Mouse (Mus musculus) ES-Bruce4 (cell line): ENCODE results near the gene Cyp4f40. TPM values are rescaled to one million over a fixed set of nuclear protein-coding genes. Genes with fewer than 3 reads are reported as not detected.
A peak's percentile ranks its signal among the peaks of the same experiment; 100 is the strongest.
"Not testable (repeated sequence)": the region's sequence is repeated elsewhere in the genome, so short reads cannot be mapped to it uniquely, and the experiment has no call there.

ENCODE experiments used
- H3K27ac ChIP-seq: 2 replicates; pipeline ENCODE4 v1.5.1; 2012; ENCODE audit warnings: low read length, inconsistent platforms; ENCODE audit not compliant: insufficient read depth
- H3K27me3 ChIP-seq: 2 replicates; pipeline ENCODE4 v1.6.1; 2012; ENCODE audit warnings: mild to moderate bottlenecking, low read length, inconsistent platforms; ENCODE audit not compliant: control insufficient read depth, poor library complexity, insufficient read depth, severe bottlenecking
- H3K36me3 ChIP-seq: 2 replicates; pipeline ENCODE4 v1.6.1; 2012; ENCODE audit warnings: inconsistent platforms, mild to moderate bottlenecking, low read length, moderate library complexity; ENCODE audit not compliant: control insufficient read depth, poor library complexity, insufficient read depth, severe bottlenecking
- H3K4me1 ChIP-seq: one replicate; pipeline ENCODE4 v1.8.1; 2011; ENCODE audit warnings: low read length; ENCODE audit not compliant: control insufficient read depth, insufficient read depth
- H3K4me3 ChIP-seq: 2 replicates; pipeline ENCODE4 v1.5.1; 2011; ENCODE audit warnings: low read depth, mild to moderate bottlenecking, low read length
- H3K9ac ChIP-seq: 2 replicates; pipeline ENCODE4 v1.6.1; 2012; ENCODE audit warnings: low read depth, mild to moderate bottlenecking, inconsistent platforms; ENCODE audit not compliant: poor library complexity, severe bottlenecking
- H3K9me3 ChIP-seq: replicated peaks from 2 replicates; pipeline ENCODE4 v1.6.1; 2012; ENCODE audit warnings: mild to moderate bottlenecking, low read length, inconsistent platforms; ENCODE audit not compliant: control insufficient read depth, poor library complexity, insufficient read depth, severe bottlenecking
- CTCF ChIP-seq: IDR thresholded peaks from one replicate; pipeline ENCODE4 v1.8.1; 2011; ENCODE audit warnings: low read depth, low read length
- EP300 ChIP-seq: IDR thresholded peaks from 2 replicates; pipeline ENCODE4 v1.6.1; 2011; ENCODE audit warnings: low read depth, low read length; ENCODE audit not compliant: insufficient read depth
- POLR2A ChIP-seq: IDR thresholded peaks from one replicate; pipeline ENCODE4 v1.8.1; 2011; ENCODE audit warnings: low read length; ENCODE audit not compliant: insufficient read depth
- polyA plus RNA-seq: library from polyadenylated mRNA; stranded (reverse); fragments of >200 nt; gene quantifications from 2 replicates; pipeline ENCODE4 v1.2.4, GENCODE M21; 2011; ENCODE audit warnings: low read depth; ENCODE audit not compliant: missing spikeins, insufficient read depth, insufficient read length

Cyp4f40 gene
- polyA plus RNA-seq, 1 experiment = not detected

DNA sequence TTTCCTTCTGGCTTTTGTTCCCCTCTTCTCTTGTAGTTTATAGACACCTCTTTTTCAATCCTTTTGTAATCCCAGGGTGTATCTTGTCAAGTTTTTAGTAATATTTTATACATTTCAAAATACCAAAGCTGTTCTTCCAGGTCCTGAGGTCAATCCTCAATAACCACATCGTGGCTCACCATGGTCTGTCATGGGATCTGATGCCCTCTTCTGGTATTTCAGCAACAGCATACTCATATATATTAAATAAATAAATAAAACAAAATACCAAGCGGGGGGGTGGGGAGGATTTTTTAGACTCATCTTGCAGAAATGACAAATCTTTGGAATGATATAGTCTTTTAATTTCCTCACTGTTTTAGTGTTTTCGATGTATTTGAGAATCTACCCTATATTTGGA is 26.8 kb upstream of the Cyp4f40 start:
- no peaks in the 10 kb centered on the region for H3K4me1 ChIP-seq
- no peaks in the 10 kb centered on the region for H3K9me3 ChIP-seq
- no peak overlapping the region for H3K9ac ChIP-seq
- TF ChIP-seq CTCF = no peak
- TF ChIP-seq EP300 = no peak
- TF ChIP-seq POLR2A = no peak
- no peaks in the 10 kb centered on the region for H3K36me3 ChIP-seq
- H3K4me3 ChIP-seq = no peak overlapping the region
- H3K27me3 ChIP-seq = no peaks in the 10 kb centered on the region
- no peak overlapping the region for H3K27ac ChIP-seq

DNA sequence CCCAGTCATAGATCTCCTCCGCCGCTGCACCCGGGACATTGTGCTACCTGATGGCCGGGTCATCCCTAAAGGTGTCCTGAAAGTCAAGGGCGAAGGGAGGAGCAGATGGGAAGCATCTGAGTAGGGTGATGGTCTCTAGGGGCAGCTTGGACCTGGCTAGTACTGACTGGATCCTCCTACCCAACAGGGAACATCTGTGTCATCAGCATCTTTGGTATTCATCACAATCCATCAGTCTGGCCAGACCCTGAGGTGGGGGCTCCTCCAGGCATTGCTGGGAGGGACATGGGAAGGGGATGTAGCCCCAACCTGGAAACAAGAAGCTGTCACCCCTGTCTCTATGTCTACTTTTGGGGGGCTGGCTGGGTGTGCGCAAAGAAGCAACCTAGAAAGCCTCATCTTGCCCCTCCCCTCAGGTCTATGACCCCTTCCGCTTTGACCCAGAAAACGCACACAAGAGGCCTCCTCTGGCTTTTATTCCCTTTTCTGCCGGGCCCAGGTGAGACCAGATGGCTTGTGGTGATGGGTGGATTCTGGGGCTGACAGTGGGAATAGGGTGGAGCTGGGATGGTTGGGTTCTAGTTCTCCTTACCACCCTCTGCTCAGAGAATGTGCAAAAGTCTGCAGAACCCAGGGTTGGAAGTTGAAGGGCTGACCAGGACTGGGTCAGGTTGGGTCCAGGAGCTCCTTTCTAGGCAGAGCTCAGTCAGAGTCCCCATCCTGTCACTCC is 24.3 kb upstream of the Cyp4f40 start:
- not testable (repeated sequence) for H3K27me3 ChIP-seq, H3K4me1 ChIP-seq, H3K36me3 ChIP-seq, H3K27ac ChIP-seq, H3K9me3 ChIP-seq, H3K9ac ChIP-seq
- H3K4me3 ChIP-seq = peak overlapping the region; percentile 66

- Histone ChIP-seq H3K27me3 (no peaks in the 10 kb centered on the region), H3K9ac (no peak overlapping the region; the same call in 1 of the 2 replicates), H3K36me3 (no peaks in the 10 kb centered on the region), H3K9me3 (no peaks in the 10 kb centered on the region), H3K4me1 (no peaks in the 10 kb centered on the region), H3K27ac (no peak overlapping the region), H3K4me3 (peak overlapping the region; percentile 66)
- TF ChIP-seq EP300 = no peak
- no peak for TF ChIP-seq POLR2A
- peak; percentile 94 for TF ChIP-seq CTCF
Measured at GRCm38 (mm10) chr17:32634972-32635314, 23.8 kb upstream of the Cyp4f40 start.

DNA sequence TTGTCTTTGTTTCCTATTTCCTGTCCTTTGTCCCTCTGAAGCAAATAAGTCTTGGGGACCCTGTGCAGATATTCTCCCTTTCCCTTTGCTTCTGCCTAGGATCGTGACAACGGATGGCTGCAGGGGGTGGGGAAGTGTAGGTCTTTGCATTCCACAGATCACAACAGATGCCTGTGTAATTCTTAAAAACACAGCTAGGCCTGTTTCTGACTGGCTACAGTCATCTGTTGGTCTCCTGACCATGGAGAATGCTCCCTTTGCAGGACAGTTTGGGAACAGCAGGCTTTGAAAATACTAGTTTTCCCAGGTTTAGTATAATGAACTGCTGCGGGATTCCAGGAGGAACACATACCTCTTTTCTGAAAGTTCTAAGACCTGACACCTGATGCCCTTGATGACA is 22.4 kb upstream of the Cyp4f40 start:
- H3K36me3 ChIP-seq = no peaks in the 10 kb centered on the region
- H3K4me3 ChIP-seq = no peak overlapping the region
- TF ChIP-seq EP300 = no peak
- TF ChIP-seq CTCF = no peak
- no peak for TF ChIP-seq POLR2A
- no peak overlapping the region for H3K9ac ChIP-seq
- H3K27ac ChIP-seq = no peak overlapping the region
- no peaks in the 10 kb centered on the region for H3K4me1 ChIP-seq
- H3K9me3 ChIP-seq = no peaks in the 10 kb centered on the region
- H3K27me3 ChIP-seq = no peaks in the 10 kb centered on the region

- Histone ChIP-seq H3K9me3 (no peaks in the 10 kb centered on the region), H3K36me3 (no peaks in the 10 kb centered on the region), H3K4me3 (no peak overlapping the region), H3K27ac (no peak overlapping the region), H3K4me1 (no peaks in the 10 kb centered on the region), H3K27me3 (no peaks in the 10 kb centered on the region), H3K9ac (no peak overlapping the region)
- TF ChIP-seq POLR2A (no peak), EP300 (no peak), CTCF (no peak)
Measured at GRCm38 (mm10) chr17:32637151-32637550, 21.5 kb upstream of the Cyp4f40 start.

- H3K27ac ChIP-seq = no peak overlapping the region
- H3K4me1 ChIP-seq = no peaks in the 10 kb centered on the region
- H3K36me3 ChIP-seq = no peaks in the 10 kb centered on the region
- TF ChIP-seq EP300 (no peak), POLR2A (no peak), CTCF (no peak)
- no peaks in the 10 kb centered on the region for H3K27me3 ChIP-seq
- no peaks in the 10 kb centered on the region for H3K9me3 ChIP-seq
- H3K4me3 ChIP-seq = no peak overlapping the region
- H3K9ac ChIP-seq = no peak overlapping the region
Measured at GRCm38 (mm10) chr17:32646631-32647030, 12.1 kb upstream of the Cyp4f40 start.
